Mouse (Mus musculus) liver, postnatal 0 days (tissue): ENCODE measurements around the gene Gm43951.

ENCODE experiments used
- CTCF ChIP-seq: sonication (generic); IDR thresholded peaks from 2 replicates; pipeline ENCODE4 v1.5.1; 2016; ENCODE audit warnings: antibody characterized with exemption, low read depth
- EP300 ChIP-seq: IDR thresholded peaks from 2 replicates; pipeline ENCODE4 v1.6.1; 2016; ENCODE audit warnings: antibody characterized with exemption, low read depth, mild to moderate bottlenecking

GRCm38 (mm10) chr11:72232068-72232467 lies 25.4 kb upstream of the Gm43951 start:
- TF ChIP-seq CTCF = no peak
- TF ChIP-seq EP300 = no peak
